Mouse (Mus musculus) ES-E14 (cell line): ENCODE measurements at regions not wholly inside any gene's neighbourhood (a gene's known extent, or its start where the extent isn't known, plus 50 kb on each side); places are given as distances from the start of the nearest gene placed in this dataset.

Experiments
- DNase-seq: peaks from one replicate; pipeline ENCODE4 v3.0.0-alpha.2; 2013; ENCODE audit warnings: low read depth, low spot score
- H3K27ac ChIP-seq: 2 replicates; pipeline ENCODE4 v1.5.1; 2012; ENCODE audit warnings: low read depth, mild to moderate bottlenecking, low read length, moderate library complexity, mixed read lengths; ENCODE audit not compliant: poor library complexity, insufficient read depth, severe bottlenecking
- H3K36me3 ChIP-seq: 2 replicates; pipeline ENCODE4 v1.6.1; 2012; ENCODE audit warnings: mild to moderate bottlenecking, low read length, moderate library complexity, mixed read lengths; ENCODE audit not compliant: control insufficient read depth, poor library complexity, insufficient read depth, severe bottlenecking
- H3K4me1 ChIP-seq, 2 experiments: fragments of 150-350 bp in 1 of 2; sonication (generic) in 1 of 2; 2 replicates each; pipeline ENCODE4 v1.6.1; 2012; ENCODE audit warnings: low read length in 2 of 2, mild to moderate bottlenecking in 1 of 2, mixed read lengths in 1 of 2; ENCODE audit not compliant: control insufficient read depth in 2 of 2, insufficient read depth in 2 of 2, poor library complexity in 1 of 2
- H3K4me3 ChIP-seq, 2 experiments: fragments of 150-350 bp in 1 of 2; sonication (generic) in 1 of 2; 2 replicates each; pipeline ENCODE4 v1.5.1; 2012; ENCODE audit warnings: low read length in 2 of 2, low read depth in 1 of 2, mild to moderate bottlenecking in 1 of 2, mixed read lengths in 1 of 2; ENCODE audit not compliant: insufficient read depth in 1 of 2, poor library complexity in 1 of 2, severe bottlenecking in 1 of 2
- H3K9ac ChIP-seq: 2 replicates; pipeline ENCODE4 v1.6.1; 2012; ENCODE audit warnings: low read depth, mild to moderate bottlenecking, low read length, mixed read lengths; ENCODE audit not compliant: poor library complexity, insufficient read depth, severe bottlenecking
- H3K9me3 ChIP-seq: fragments of 150-350 bp; sonication (generic); 2 replicates; pipeline ENCODE4 v1.6.1; 2012; ENCODE audit warnings: low read depth, mild to moderate bottlenecking, low read length; ENCODE audit not compliant: control insufficient read depth, insufficient read depth
- CHD2 ChIP-seq: IDR thresholded peaks from 2 replicates; pipeline ENCODE4 v1.6.1; 2014; ENCODE audit warnings: mild to moderate bottlenecking, low read depth, low read length, inconsistent platforms
- HCFC1 ChIP-seq: IDR thresholded peaks from 2 replicates; pipeline ENCODE4 v1.6.1; 2012; ENCODE audit warnings: low read length, inconsistent platforms, borderline replicate concordance; ENCODE audit not compliant: insufficient read depth
- MAFK ChIP-seq: IDR thresholded peaks from 2 replicates; pipeline ENCODE4 v1.6.1; 2014; ENCODE audit warnings: mild to moderate bottlenecking, low read depth, low read length, inconsistent platforms; ENCODE audit not compliant: insufficient read depth
- ZC3H11A ChIP-seq: IDR thresholded peaks from 2 replicates; pipeline ENCODE4 v1.6.1; 2012; ENCODE audit warnings: low read depth, mild to moderate bottlenecking, inconsistent platforms, low read length, borderline replicate concordance
- ZNF384 ChIP-seq: IDR thresholded peaks from 2 replicates; pipeline ENCODE4 v1.6.1; 2012; ENCODE audit warnings: low read depth, low read length, inconsistent platforms
- in situ Hi-C, 2 experiments: fragments of 600-800 bp; cut with MboI; formaldehyde crosslinking; loops; one replicate each; pipeline ENCODE4 v1.15.1; 2025; ENCODE audit warnings: low sequenced_read_pairs in 2 of 2, inconsistent platforms in 1 of 2; ENCODE audit not compliant: unreplicated experiment in 2 of 2

DNA sequence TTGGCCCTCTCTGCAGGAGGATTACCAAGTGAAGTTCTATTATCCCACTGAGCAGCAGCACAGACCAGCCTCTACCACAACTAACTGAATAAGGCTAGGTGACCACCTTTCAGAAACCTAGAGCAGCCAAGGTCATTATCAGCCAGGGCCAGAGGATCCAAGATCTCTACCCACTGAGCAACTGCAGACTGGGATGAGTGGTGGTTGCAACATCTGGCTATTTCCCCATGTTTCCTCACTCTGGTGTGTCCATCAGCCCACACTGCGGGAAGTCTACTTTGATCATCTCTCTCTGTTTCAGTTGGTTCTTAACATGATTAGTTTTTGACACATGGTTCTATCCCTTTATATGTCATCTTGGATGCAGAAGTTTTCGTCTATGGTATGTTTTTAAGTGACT, 157.2 kb downstream of the Cog6 start:
- DNase-seq, result no peak
- no peak overlapping the region for H3K4me3 ChIP-seq
- H3K9ac ChIP-seq, result no peak overlapping the region
- H3K9me3 ChIP-seq, result no peaks in the 10 kb centered on the region
- TF ChIP-seq MAFK (no peak), HCFC1 (no peak), ZNF384 (no peak), ZC3H11A (no peak), CHD2 (no peak)
- in situ Hi-C loops, result no loop called here
- H3K27ac ChIP-seq, result no peak overlapping the region
- no peaks in the 10 kb centered on the region for H3K4me1 ChIP-seq
- H3K36me3 ChIP-seq, result no peaks in the 10 kb centered on the region

DNA sequence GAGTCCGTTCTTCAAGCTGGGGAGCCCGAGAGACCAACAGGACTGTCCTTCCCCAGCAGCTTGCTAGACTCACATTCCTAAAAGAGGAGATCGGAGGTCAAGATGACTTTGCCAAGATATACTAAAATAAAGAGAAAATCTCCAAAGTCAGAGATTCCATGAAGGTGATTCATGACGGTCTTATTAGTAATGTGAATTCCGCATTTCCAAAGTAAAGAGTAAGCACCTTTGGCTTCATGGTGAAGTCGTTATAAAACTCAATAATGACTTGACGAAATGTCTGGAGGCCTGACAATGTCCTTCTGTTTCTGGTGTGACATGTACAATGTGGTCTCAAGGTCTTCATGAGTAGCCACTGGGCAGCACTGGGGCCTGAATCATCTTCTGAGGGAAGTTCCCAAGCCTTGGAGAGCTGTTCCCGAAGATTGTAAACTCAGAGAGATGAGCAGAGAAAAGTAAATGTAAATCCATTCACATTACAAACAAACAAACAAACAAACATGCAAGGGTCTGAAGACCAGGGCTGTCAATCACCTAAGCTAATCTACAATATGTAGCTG, 157.7 kb downstream of the Cog6 start:
- Histone ChIP-seq H3K36me3 (no peaks in the 10 kb centered on the region), H3K27ac (no peak overlapping the region), H3K4me3 (no peak overlapping the region), H3K9ac (no peak overlapping the region), H3K4me1 (no peaks in the 10 kb centered on the region), H3K9me3 (no peaks in the 10 kb centered on the region)
- in situ Hi-C loops, result no loop called here
- no peak for DNase-seq
- TF ChIP-seq HCFC1 (no peak), ZNF384 (no peak), ZC3H11A (no peak), CHD2 (no peak), MAFK (no peak)

DNA sequence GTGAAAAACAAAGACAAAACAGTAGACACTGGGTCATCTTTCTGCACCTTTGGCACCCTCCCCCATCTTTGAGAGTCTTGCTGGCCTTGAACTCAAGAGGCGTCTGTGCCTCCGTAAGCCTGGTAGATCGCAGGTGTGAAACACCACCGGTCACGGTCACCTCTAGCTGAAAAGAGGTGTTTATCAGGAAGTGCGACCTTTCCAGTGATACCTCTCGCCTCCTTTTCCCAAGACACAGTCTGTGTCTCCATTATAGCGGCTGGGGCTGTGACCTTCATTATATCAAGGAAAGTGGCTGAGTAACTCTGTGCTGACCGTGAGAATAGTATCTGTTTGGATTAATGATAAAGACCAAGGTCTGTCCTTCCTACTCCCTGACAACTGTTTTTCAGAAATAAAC, 158.8 kb downstream of the Cog6 start:
- no peak overlapping the region for H3K9ac ChIP-seq
- H3K36me3 ChIP-seq, result no peaks in the 10 kb centered on the region
- no peak overlapping the region for H3K4me3 ChIP-seq
- no peaks in the 10 kb centered on the region for H3K4me1 ChIP-seq
- in situ Hi-C loops, result no loop called here
- no peak for DNase-seq
- TF ChIP-seq HCFC1, result no peak
- TF ChIP-seq ZNF384, result no peak
- no peak for TF ChIP-seq ZC3H11A
- TF ChIP-seq MAFK, result no peak
- no peak for TF ChIP-seq CHD2
- H3K9me3 ChIP-seq, result no peaks in the 10 kb centered on the region
- no peak overlapping the region for H3K27ac ChIP-seq

DNA sequence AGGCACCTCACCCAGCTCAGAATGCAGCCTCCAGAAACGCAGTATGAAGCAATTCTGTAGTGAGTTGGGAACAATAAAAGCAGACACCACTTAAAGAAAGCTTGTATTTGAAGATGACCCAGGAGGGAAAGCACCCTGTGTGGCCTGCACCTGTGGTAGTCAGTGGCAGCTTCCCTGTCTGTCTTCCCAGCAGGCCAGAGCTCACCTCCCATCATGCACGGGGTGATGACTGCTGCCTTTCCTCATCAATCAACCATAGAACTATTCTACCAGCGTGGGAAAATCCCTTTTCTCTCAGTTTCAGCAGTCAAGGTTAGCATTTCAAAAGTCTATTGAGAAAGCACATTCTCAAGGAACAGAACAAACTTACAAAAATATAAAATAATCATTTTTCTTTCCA, 160.0 kb downstream of the Cog6 start:
- TF ChIP-seq ZNF384 (no peak), CHD2 (no peak), MAFK (no peak), HCFC1 (no peak), ZC3H11A (no peak)
- H3K36me3 ChIP-seq, result no peaks in the 10 kb centered on the region
- H3K4me3 ChIP-seq, result no peak overlapping the region
- H3K27ac ChIP-seq, result no peak overlapping the region
- no peak overlapping the region for H3K9ac ChIP-seq
- H3K4me1 ChIP-seq, result no peaks in the 10 kb centered on the region
- H3K9me3 ChIP-seq, result no peaks in the 10 kb centered on the region
- in situ Hi-C loops, result no loop called here
- DNase-seq, result no peak

DNA sequence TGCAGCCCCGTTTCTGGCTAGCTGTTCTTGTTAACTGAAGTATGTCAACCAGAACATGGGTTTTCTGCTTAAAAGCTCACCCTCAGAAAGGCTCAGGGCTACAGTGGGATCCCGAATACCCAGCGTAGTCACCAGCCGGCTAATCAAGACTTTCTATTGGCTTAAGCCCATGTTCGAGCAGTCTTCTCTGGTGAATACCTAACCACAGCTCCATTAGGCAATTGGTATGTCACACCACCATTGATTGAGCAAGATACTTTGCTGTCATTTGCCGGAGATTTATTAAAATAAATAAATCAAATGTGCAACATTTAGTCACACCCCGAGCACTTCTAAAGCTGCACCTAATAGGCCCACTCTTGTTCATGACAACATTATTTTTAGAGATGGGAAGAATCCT, 162.5 kb downstream of the Cog6 start:
- no peak for TF ChIP-seq ZNF384
- no peak for TF ChIP-seq ZC3H11A
- no peak for TF ChIP-seq MAFK
- TF ChIP-seq CHD2, result no peak
- no peak for TF ChIP-seq HCFC1
- H3K4me3 ChIP-seq, result no peak overlapping the region
- H3K36me3 ChIP-seq, result no peaks in the 10 kb centered on the region
- no peak overlapping the region for H3K27ac ChIP-seq
- no peak overlapping the region for H3K9ac ChIP-seq
- H3K9me3 ChIP-seq, result no peaks in the 10 kb centered on the region
- H3K4me1 ChIP-seq, result no peaks in the 10 kb centered on the region
- in situ Hi-C loops, result no loop called here
- DNase-seq, result no peak
